Mouse (Mus musculus): ENCODE data around the gene C130026I21Rik.
"Not testable (repeated sequence)": the region's sequence is repeated elsewhere in the genome, so short reads cannot be mapped to it uniquely, and the experiment has no call there.

Gene C130026I21Rik

DNA sequence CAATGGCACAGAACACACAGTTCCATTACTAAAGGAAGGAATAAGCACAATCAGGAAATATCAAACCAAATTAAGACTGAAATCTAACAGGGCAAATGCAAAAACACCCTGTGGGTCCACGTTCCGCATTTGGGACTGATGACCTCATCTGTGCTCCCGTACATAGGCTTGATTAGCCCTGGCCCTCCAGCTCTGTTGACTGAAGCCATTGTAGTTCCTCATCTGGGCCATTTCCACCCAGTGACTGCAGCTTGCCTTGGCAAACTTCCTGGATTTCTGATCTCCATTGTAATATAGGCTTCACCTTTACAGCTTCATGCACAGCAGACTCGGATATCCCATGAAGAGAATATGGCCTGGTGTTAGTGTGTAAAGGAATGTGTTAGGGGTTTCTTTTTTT lies 148.5 kb downstream of the C130026I21Rik start:
- DNase-seq (ENCODE audit: low spot score in 2 of 2): not testable (repeated sequence)

DNA sequence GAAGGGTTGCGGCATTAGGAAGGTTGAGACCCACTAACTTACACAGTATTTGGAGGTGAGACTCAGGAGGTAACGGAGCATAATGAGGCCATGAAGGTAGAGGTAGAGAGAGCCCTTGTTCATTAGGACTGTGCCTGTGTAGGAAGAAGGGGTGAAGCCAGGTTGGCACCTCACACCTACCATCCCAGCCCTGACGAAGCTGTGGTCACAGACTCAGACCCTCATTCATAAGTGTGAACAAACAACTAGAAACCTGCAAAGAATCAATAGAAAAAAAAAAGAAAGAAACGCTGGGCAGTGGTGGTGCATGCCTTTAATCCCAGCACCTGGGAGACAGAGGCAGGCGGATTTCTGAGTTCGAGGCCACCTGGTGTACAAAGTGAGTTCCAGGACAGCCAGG lies 152.0 kb downstream of the C130026I21Rik start:
- DNase-seq (ENCODE audit: low spot score in 2 of 2): not testable (repeated sequence)

DNA sequence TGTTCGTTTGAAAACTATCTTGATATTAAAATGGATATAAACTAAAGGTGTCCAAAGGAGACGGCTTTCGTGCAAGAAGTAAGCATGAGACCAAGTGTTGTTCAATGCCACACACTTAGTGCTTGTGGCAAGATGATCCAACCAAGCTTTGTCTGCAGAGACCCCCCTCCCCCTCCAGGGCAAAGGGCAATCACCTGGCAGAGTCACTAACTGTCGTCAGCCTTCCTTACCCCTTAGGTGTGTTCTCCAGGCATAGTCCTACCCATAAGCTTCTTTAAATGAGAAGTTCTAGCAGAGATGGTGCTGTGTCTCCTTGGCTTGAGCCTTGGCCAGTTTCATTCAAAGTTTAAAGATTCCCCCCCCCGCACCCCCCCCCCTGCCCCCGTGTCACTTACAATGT lies 152.8 kb downstream of the C130026I21Rik start:
- not testable (repeated sequence) for DNase-seq (ENCODE audit: low spot score in 2 of 2)

DNA sequence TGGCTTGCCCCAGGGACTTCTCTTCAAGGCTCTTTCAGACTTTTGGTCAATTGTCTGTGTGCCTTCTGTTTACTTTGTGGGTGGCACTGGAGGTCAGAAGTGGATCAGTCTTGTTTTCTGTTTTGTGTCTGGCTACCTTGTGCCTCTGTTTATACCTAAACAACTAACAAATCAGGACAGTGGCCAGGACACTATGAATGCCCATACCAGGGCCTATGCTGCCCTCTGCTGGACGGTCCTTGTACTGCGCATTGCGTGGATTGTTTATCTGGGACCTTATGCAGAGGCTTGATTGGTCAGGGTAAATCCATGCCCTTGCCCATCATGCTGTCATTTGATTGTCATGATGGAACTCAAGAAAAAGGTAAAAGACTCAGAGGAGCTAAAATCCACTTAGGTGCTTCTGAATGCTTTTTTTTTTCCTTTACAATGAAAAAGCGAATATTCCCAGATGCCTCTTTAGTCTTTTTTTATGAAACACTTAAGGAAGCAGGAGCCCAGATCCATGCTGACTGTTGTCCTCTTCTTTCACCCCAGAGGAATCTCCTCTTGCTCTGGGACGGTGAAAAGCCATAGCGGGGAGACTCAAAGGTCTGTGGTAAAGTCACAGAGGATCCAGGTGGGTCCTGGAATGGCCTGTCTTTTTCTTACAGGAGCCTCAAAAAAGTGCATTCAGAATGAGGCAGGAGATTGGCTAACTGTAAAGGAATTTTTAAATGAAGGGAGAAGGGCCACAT lies 155.5 kb downstream of the C130026I21Rik start:
- peak; percentile 60 to 70 for DNase-seq (ENCODE audit: low spot score in 2 of 2)

DNA sequence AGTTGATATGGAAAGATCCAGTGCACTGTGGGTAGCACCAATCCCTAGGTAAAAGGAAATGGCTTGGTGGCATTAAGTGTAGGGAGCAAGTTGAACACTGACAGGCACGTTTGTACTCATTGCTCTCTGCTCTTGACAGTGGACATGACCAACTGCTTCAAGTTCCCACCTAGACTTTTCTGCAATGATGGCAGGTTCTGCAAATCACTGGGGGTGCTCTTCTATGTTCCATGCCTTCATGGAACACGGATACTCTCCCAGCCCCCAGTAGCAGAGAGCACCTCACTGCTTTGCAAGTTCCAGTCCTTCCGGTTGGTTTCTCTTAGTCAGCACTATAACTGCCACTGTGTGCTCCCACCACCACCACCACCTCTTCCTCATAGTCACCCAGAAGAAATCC lies 156.3 kb downstream of the C130026I21Rik start:
- DNase-seq (ENCODE audit: low spot score in 2 of 2): not testable (repeated sequence)

DNA sequence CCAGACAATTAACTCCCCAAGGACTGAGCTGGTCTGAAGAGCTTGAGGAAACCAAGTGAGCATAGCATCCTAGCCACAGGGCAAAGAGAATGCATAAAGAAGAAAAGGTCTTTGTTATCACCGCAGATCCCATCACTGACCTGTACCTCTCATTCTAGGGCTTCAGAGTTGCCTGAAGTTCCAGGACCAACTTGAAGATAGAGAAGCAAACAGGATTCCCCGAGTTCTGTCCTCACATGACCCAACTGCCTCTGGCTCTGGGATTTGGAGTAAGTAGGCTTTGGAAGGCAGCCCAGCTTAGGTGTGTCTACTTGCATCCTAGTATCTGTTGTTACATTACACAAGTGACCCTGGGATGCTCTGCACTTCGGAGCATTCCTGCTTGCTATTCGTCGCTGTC lies 157.5 kb downstream of the C130026I21Rik start:
- DNase-seq (ENCODE audit: low spot score in 2 of 2): not testable (repeated sequence)

DNA sequence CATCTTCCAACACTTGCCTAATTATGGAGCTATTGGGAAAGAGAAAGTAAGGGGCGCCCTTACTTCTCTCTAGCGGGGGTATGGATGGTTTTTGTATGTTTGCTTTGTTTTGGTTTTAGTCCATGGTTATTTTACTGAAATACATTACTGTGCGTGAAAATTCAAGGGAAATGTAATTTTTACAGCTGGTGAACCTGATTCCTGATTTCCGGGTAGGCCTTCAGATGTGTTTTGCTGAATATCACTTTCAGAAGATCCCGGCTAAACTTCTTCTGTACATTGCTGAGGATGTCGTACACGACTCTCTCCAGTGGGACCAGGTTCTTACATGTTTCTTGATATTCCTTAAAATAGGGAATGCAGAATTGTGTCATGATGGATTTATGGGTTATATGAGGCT lies 158.1 kb downstream of the C130026I21Rik start:
- not testable (repeated sequence) for DNase-seq (ENCODE audit: low spot score in 2 of 2)

DNA sequence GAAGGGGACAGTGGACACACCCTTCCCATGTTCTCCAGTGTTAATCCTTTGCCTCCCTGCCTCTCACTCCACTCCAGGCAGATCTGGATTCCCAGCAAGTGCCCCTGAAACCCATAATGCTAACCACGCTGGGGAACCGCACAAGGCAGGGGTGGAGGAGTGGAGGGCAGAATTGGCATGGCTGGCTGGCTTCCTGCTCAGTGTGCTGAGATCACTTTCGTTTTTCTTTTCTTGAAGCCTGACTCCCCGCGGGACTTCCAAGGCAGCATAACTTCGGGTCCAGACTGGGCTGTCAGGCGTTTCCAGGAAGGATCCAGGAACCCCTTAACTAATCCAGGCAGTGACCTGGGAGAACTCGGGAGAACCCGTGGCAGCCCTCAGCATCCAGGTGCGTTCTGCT lies 158.8 kb downstream of the C130026I21Rik start:
- not testable (repeated sequence) for DNase-seq (ENCODE audit: low spot score in 2 of 2)

DNA sequence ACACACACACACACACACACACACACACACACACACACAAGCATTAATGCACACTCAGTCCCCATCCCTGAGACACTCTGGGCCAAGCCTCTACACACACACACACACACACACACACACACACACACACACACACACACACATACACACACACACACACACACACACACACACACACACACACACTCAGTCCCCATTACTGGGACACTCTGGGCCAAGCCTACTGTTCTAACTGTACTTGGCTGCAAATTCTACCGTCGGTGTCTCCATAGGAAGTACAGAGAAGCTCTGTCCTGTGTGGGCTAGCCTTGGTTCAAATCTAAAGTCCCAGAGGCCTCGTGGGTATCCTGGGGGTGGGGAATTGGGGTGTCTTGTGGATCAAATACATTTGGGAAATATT lies 159.5 kb downstream of the C130026I21Rik start:
- not testable (repeated sequence) for DNase-seq (ENCODE audit: low spot score in 2 of 2)

DNA sequence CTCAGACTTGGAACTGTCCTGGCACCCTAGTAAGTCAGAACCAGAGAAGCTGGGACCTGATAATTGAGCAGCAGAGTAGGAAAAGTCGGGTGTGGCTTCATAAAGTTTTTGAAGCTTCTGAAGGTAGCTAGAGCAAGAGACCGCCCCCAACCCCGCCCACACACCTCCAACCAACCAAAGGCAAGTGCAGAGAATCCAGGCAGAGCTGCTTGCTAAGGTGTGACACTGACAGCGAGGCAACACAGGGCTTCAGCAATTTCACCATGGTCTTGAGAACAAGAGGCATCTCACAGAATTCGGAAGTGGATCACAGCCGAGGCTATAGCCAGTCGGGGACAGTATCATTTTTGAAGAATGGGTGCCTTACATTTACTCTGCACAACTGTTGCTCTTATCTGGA lies 160.6 kb downstream of the C130026I21Rik start, which contains the start of gene A530032D15Rik:
Gene A530032D15Rik, minus strand, starts transcription at position 101 of the 400 bp plus-strand sequence.
- not testable (repeated sequence) for DNase-seq (ENCODE audit: low spot score in 2 of 2)

DNA sequence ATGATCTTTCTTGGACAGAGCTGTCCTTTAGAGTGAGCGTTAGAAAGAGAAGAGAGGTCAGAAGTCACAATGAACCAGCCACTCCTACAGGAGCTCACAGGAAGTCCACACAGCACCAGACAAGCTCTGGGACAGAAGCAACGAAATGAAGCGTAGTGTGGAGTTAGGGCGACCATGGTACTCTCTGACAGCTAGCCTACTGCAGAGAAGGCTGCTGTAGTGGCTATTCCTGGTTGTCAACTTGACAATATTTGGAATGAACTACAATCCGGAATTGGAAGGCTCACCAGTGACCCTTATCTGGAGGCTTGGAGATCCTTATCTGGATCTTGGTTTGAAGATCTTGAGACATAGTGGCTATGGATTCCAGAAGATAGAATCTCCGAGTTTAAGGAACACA lies 164.4 kb downstream of the C130026I21Rik start:
- DNase-seq (ENCODE audit: low spot score in 2 of 2): not testable (repeated sequence)

DNA sequence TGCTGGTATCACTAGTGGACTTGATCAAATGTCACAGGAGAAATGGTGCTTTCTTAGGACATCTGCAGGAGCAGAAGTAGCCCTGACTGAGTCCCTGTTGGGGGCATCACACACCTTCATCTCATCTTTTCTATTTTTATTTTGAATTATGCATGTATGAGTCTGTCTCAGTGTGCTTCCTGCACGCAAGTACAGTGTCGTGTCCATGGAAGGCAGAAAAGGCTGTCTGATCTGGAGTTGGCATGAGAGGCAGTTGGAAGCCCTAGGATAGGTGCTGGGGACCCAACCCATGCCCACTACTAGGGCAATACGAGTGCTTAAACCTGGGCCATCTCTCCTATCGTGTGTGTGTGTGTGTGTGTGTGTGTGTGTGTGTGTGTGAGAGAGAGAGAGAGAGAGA lies 165.0 kb downstream of the C130026I21Rik start:
- DNase-seq (ENCODE audit: low spot score in 2 of 2): not testable (repeated sequence)

DNA sequence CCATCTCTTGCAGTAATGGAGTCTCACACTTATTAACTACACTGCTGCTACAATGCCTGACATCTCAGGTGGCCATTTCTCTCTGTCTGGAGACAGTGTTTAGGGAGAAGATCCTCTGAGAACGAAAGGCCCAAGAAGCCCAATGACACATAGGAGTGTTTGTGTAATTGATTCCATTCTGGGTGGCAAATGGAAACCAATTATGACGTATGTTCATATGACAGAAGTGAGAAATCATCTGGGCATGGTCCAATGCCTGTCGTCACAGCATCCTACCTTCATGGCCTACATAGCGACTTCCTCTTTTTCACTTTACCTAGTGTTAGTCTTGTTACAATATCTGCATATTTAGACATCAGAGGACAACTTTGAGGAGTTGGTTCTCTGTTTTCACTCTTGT lies 168.6 kb downstream of the C130026I21Rik start:
- not testable (repeated sequence) for DNase-seq (ENCODE audit: low spot score in 2 of 2)

DNA sequence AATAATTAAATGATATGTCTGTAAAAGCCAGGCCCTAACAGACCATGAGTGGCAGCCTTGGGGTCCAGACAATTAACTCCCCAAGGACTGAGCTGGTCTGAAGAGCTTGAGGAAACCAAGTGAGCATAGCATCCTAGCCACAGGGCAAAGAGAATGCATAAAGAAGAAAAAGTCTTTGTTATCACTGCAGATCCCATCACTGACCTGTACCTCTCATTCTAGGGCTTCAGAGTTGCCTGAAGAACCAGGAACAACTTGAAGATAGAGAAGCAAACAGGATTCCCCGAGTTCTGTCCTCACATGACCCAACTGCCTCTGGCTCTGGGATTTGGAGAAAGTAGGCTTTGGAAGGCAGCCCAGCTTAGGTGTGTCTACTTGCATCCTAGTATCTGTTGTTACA lies 170.5 kb downstream of the C130026I21Rik start, which contains the start of gene Gm10553:
Gene Gm10553, plus strand, starts transcription at position 301 of the 400 bp plus-strand sequence.
- not testable (repeated sequence) for DNase-seq (ENCODE audit: low spot score in 2 of 2)

DNA sequence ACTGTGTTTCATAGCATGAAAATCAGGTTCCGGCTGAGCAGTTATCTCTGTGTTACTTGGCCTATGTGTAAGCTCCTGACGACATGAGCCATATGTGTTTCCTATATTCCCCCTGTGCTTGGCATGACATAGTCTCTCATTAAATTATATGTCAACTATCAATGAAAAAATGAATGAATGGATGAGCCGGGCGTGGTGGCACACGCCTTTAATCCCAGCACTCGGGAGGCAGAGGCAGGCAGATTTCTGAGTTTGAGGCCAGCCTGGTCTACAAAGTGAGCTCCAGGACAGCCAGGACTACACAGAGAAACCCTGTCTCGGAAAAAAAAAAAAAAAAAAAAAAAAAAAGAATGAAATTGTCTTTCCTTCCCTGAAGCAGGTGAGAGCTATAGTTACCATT lies 171.3 kb downstream of the C130026I21Rik start:
- DNase-seq (ENCODE audit: low spot score in 2 of 2): not testable (repeated sequence)

DNA sequence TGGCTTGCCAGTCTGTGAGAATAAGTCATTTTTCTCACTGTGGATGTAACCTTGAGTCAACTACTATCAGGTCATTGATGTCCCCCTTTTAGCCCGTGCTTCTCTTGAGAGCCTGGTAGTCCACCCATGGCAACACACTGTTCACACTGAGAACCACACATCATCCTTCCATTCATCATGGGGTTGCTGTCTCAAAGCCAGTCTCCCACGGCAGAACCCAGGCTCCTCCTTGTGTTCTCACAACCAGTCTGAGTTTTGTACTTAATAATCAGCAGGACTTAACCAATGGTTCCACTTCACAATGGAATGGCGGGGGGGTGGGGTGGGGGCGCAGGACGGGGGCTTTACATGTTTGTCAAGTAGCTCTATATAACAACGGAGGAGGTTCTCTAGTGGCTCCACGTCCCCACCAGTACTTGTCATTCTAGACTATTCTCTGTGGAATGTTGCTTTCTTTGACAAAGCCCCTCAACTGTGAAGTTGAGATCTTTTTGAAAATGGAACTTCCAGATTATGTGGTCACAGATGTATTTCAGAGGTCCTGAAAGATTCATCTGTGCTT lies 177.3 kb downstream of the C130026I21Rik start:
- DNase-seq (ENCODE audit: low spot score in 2 of 2): not testable (repeated sequence)

DNA sequence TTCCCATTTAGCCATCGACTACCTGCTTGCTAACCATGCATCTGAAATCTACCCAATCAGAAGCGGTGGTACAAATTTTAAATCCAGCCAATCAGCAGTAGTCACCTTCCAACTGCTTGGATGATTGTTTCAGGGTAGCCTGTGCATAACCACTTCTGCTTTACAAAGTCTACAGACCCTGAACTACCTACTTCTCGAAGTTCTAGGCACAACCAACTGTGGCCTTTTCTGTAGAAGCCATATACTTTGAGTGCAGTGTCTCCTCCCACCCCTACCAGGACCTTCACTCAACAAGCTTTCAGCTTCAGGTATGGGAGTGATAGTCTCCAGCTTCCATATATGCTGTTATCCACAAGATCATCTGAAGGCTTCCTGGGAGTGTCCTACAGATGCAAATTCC lies 178.2 kb downstream of the C130026I21Rik start:
- not testable (repeated sequence) for DNase-seq (ENCODE audit: low spot score in 2 of 2)

DNA sequence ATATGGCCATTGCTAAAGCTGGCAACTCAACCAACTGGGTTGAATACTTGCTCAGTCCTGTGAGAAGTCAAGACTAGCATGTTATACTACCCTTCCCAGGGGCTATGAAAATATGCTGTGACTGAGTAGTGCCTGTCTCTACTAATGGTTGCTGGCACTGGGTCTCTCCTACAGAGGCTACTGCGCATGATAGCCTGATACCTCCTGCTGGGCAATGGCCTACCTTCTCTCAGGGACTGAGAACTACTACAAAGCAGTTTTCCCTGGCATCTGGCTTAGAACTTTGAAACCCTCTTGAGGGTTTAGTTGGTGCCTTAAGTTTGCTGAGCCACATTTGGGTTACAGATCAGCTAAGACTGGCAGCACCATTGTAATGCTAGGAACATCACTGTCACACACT lies 184.2 kb downstream of the C130026I21Rik start:
- DNase-seq (ENCODE audit: low spot score in 2 of 2): not testable (repeated sequence)

DNA sequence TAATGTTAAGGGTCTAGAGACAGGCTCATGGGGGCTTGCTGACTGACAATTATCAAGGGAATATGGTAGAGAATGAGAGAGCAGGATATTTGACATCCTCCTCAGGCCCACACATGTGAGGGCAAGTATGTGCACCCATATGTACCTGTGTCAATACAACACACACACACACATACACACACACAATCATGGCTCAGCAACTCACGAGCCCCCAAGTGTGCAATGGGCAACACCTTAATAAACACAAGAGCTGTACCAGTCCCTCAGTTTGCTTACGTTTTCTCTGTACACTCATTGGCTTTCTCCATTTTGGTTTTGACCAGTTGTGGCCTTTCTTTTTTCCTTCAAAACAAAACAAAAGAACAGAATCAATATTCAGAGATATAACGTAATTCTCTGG lies 185.6 kb downstream of the C130026I21Rik start:
- DNase-seq (ENCODE audit: low spot score in 2 of 2): not testable (repeated sequence)

DNA sequence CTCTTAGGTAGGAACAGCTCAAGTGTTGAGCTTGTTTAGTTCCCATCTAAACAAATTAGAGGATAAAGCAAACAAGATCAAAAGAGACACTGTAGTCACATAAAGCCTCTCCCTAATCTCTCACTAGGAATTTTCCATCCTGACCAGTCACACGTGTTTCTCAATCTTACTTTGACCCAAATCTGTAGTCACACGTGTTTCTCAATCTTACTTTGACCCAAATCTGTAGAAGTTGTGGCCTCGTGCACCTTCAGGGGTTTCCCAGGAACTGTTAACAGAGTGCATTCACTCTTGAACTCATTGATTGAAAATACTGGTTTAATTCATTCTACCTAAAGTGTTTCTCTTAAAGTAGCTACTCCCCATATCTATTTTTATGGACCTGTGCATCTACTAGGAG lies 197.3 kb downstream of the C130026I21Rik start:
- DNase-seq (ENCODE audit: low spot score in 2 of 2): not testable (repeated sequence)

DNA sequence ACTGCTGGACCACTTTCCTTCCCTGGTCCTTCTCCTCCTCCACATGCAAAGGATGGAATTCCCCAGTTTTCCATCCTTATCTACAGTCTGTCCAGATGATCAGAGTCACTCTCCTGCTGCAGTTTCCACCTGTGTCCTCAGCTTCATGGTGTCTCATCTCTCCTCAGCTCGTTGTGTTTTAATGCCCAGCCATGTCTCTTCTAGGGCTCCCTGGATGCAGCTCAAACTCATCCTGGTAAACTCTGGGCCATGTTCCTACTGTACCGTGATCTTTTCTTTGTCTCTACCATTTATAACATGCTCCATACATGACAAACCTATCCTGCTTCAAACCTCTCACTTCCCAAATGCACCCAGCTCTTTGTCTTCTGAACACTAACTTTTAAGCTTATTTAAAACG lies 198.7 kb downstream of the C130026I21Rik start:
- not testable (repeated sequence) for DNase-seq (ENCODE audit: low spot score in 2 of 2)

DNA sequence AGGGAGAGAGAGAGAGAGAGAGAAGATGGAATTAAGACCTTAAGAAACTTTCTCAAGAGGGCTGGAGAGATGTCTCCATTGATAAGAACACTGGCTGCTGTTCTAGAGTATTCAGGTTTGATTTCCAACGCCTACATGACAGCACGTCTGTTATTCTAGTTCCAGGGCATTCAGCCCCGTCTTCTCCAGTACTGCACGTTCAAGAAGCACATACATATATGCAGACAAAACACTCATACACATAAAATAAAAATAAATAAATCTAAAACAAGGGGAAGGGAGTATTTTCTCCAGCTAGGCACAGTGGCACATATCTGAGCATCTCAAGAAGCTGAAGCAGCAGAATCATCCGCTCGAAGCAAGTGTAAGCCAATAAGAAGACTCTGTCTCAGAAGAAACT lies 234.6 kb downstream of the C130026I21Rik start:
- DNase-seq (ENCODE audit: low spot score in 2 of 2): not testable (repeated sequence)

DNA sequence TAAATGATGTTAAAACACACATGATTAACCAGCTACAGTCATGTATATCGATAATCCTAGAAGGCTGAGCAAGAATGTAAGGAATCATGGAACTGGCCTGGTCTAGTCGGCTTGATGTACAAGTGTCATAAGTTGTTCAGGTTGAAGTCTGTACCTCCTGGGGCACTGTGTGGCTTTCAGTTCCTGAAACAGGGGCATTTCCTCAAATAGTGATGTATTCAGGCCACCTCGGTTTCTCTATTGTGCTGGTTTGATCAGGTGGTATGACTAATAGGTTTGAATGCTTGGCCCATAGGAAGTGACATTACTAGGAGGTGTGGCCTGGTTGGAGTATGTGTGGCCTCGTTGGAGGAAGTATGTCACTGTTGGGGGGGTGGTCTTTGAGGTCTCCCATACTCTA lies 236.0 kb downstream of the C130026I21Rik start:
- not testable (repeated sequence) for DNase-seq (ENCODE audit: low spot score in 2 of 2)
